Mouse (Mus musculus) heart, postnatal 0 days (tissue): Measurements from ENCODE around the gene Zfp704. TPM values are rescaled to one million over a fixed set of nuclear protein-coding genes. Genes with fewer than 3 reads are reported as not detected.

ENCODE experiments used
- ATAC-seq: fragments of 200-750 bp; cut with Nextera tagmentation; 2 replicates; pipeline ENCODE4 v1.8.0; 2017; ENCODE audit warnings: low read depth, moderate number of reproducible peaks, moderate library complexity; ENCODE audit not compliant: insufficient read depth
- DNase-seq: peaks from one replicate; pipeline ENCODE4 v3.0.0-alpha.2; 2016; ENCODE audit warnings: low spot score
- H3K27ac ChIP-seq: fragments of 300-500 bp; sonication (generic); 2 replicates; pipeline ENCODE4 v1.5.1; 2014; ENCODE audit warnings: low read depth, mild to moderate bottlenecking
- H3K27me3 ChIP-seq: fragments of 300-500 bp; sonication (generic); 2 replicates; pipeline ENCODE4 v1.6.1; 2014; ENCODE audit warnings: low read length, mixed read lengths; ENCODE audit not compliant: control insufficient read depth, insufficient read depth
- H3K36me3 ChIP-seq: fragments of 300-500 bp; sonication (generic); replicated peaks from 2 replicates; pipeline ENCODE4 v1.6.1; 2014; ENCODE audit warnings: low read length, mixed read lengths; ENCODE audit not compliant: control insufficient read depth, insufficient read depth
- H3K4me1 ChIP-seq: fragments of 300-500 bp; sonication (generic); 2 replicates; pipeline ENCODE4 v1.6.1; 2014; ENCODE audit warnings: antibody characterized with exemption; ENCODE audit not compliant: control insufficient read depth, insufficient read depth
- H3K4me2 ChIP-seq: fragments of 300-500 bp; sonication (generic); 2 replicates; pipeline ENCODE4 v1.6.1; 2014; ENCODE audit warnings: low read depth, mild to moderate bottlenecking, low read length, moderate library complexity
- H3K4me3 ChIP-seq: fragments of 300-500 bp; sonication (generic); 2 replicates; pipeline ENCODE4 v1.5.1; 2014; ENCODE audit warnings: low read depth, low read length
- H3K9ac ChIP-seq: fragments of 300-500 bp; sonication (generic); replicated peaks from 2 replicates; pipeline ENCODE4 v1.6.1; 2014; ENCODE audit warnings: low read depth, low read length, mixed read lengths
- H3K9me3 ChIP-seq: fragments of 300-500 bp; sonication (generic); replicated peaks from 2 replicates; pipeline ENCODE4 v1.6.1; 2016; ENCODE audit warnings: low read length; ENCODE audit not compliant: control insufficient read depth
- CTCF ChIP-seq: IDR thresholded peaks from 2 replicates; pipeline ENCODE4 v1.5.1; 2016; ENCODE audit warnings: antibody characterized with exemption, control low read depth, low read depth
- EP300 ChIP-seq: IDR thresholded peaks from 2 replicates; pipeline ENCODE4 v1.6.1; 2016; ENCODE audit warnings: antibody characterized with exemption, low read depth
- WGBS: fragments of 180-500 bp; shearing (Covaris S2); extraction: QIAGEN DNeasy Blood & Tissue Kit; methylation state at CpG from one replicate; pipeline ENCODE4 v1.1.7; 2014; 5-methylcytosine and 5-hydroxymethylcytosine counted together
- polyA plus RNA-seq: library from polyadenylated mRNA; unstranded; fragments of >200 nt; fragmentation: Nextera tagmentation; extraction: Ambion mirVana; gene quantifications from 2 replicates; pipeline ENCODE4 v1.2.1, GENCODE M21; 2015
- total RNA-seq: library from RNA; depleted of rRNA; stranded (reverse); fragments of >200 nt; gene quantifications from 2 replicates; pipeline ENCODE4 v1.2.3, GENCODE M21; 2014; ENCODE audit warnings: low replicate concordance

The Zfp704 gene
- total and polyA plus RNA-seq, 2 experiments from 2014 or later, result 3.5 to 15.8 TPM

- Histone ChIP-seq H3K9ac (no peak overlapping the region), H3K27ac (peak overlapping the region; percentile 15), H3K9me3 (no peaks in the 10 kb centered on the region), H3K4me3 (no peak overlapping the region), H3K27me3 (no peaks in the 10 kb centered on the region), H3K36me3 (no peaks in the 10 kb centered on the region), H3K4me1 (peaks cover 36% of the 10 kb centered on the region), H3K4me2 (peak overlapping the region; percentile 10)
- ATAC-seq, result peak; percentile 37; the same call in 1 of the 2 replicates
- DNase-seq, result peak; percentile 22
- 25% methylated on average over 15 of the region's 15 CpGs for WGBS
- no peak for TF ChIP-seq EP300
- TF ChIP-seq CTCF, result no peak
These were observed 62.8 kb downstream of the Zfp704 start for GRCm38 (mm10) chr3:9546882-9547620.

DNA sequence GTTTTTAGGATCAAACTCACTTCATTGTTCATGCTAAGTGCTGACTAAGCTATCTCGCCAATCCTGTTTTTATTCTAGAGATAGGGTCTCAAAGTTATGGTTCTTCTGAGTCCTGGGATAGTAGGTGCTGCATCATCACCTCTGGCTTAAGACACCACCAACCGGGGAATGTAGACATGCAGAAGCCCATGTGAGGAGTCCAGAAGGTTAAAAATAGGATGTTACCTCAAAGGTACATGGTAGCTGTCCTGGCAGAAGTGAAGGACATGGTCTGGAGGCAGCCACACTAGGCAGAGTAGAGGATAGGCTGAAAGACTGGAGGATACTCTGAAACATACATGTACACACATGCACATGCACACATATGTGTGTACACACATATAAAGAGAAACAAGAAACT, 65.5 kb downstream of the Zfp704 start:
- H3K27ac ChIP-seq, result no peak overlapping the region
- no peak overlapping the region for H3K9ac ChIP-seq
- H3K27me3 ChIP-seq, result no peaks in the 10 kb centered on the region
- H3K9me3 ChIP-seq, result no peaks in the 10 kb centered on the region
- ATAC-seq (no peak), DNase-seq (no peak)
- H3K4me3 ChIP-seq, result no peak overlapping the region
- WGBS, result 62% methylated on average over 2 of the region's 2 CpGs
- H3K4me2 ChIP-seq, result no peak overlapping the region
- peaks cover 23% of the 10 kb centered on the region for H3K4me1 ChIP-seq
- no peaks in the 10 kb centered on the region for H3K36me3 ChIP-seq
- no peak for TF ChIP-seq CTCF

- H3K27me3 ChIP-seq, result no peaks in the 10 kb centered on the region
- DNase-seq, result no peak
- TF ChIP-seq CTCF (no peak), EP300 (no peak)
- H3K4me3 ChIP-seq, result no peak overlapping the region
- H3K27ac ChIP-seq, result no peak overlapping the region
- no peak overlapping the region for H3K4me2 ChIP-seq
- WGBS, result 80% methylated on average over 5 of the region's 5 CpGs
- no peak overlapping the region for H3K9ac ChIP-seq
- no peak for ATAC-seq
- no peaks in the 10 kb centered on the region for H3K9me3 ChIP-seq
- H3K4me1 ChIP-seq, result peaks cover 23% of the 10 kb centered on the region
- H3K36me3 ChIP-seq, result no peaks in the 10 kb centered on the region
These were observed 66.0 kb downstream of the Zfp704 start for GRCm38 (mm10) chr3:9543916-9544315.

GRCm38 (mm10) chr3:9543463-9543862, 66.4 kb downstream of the Zfp704 start:
- Histone ChIP-seq H3K9me3 (no peaks in the 10 kb centered on the region), H3K36me3 (no peaks in the 10 kb centered on the region), H3K9ac (no peak overlapping the region), H3K27me3 (no peaks in the 10 kb centered on the region), H3K27ac (no peak overlapping the region), H3K4me1 (peaks cover 23% of the 10 kb centered on the region), H3K4me3 (no peak overlapping the region), H3K4me2 (no peak overlapping the region)
- TF ChIP-seq EP300 (no peak), CTCF (no peak)
- WGBS, result 80% methylated on average over 4 of the region's 4 CpGs
- ATAC-seq (no peak), DNase-seq (no peak)

DNA sequence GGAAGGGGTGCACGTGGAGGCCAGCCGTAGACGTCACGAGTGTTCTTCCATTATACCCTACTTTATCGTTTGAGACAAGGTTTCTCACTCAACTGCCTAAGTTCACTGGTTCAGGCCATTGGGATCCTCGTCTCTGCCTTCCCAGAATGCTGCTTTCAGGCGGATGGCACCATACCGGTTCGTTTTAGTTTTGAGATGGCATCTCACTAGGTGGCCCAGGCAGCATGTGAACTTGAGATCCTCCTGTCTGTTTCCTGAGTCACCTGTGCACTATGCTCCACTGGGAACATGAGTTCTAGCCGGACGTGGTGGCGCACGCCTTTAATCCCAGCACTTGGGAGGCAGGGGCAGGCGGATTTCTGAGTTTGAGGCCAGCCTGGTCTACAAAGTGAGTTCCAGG, 68.3 kb downstream of the Zfp704 start:
- no peak overlapping the region for H3K9ac ChIP-seq
- no peaks in the 10 kb centered on the region for H3K9me3 ChIP-seq
- H3K4me3 ChIP-seq, result no peak overlapping the region
- DNase-seq (no peak), ATAC-seq (no peak)
- no peak for TF ChIP-seq EP300
- no peak for TF ChIP-seq CTCF
- no peaks in the 10 kb centered on the region for H3K27me3 ChIP-seq
- 0 out of 2 replicates have a peak, but pooled peaks cover 5% of the 10 kb centered on the region for H3K4me1 ChIP-seq
- no peaks in the 10 kb centered on the region for H3K36me3 ChIP-seq
- no peak overlapping the region for H3K27ac ChIP-seq
- 90% methylated on average over 14 of the region's 14 CpGs for WGBS
- no peak overlapping the region for H3K4me2 ChIP-seq

GRCm38 (mm10) chr3:9538510-9538909, 71.4 kb downstream of the Zfp704 start:
- WGBS, result 96% methylated on average over 2 of the region's 2 CpGs
- no peak for TF ChIP-seq CTCF
- TF ChIP-seq EP300, result no peak
- H3K4me1 ChIP-seq, result no peaks in the 10 kb centered on the region
- no peak overlapping the region for H3K27ac ChIP-seq
- no peak overlapping the region for H3K9ac ChIP-seq
- no peaks in the 10 kb centered on the region for H3K36me3 ChIP-seq
- no peak overlapping the region for H3K4me2 ChIP-seq
- DNase-seq (no peak), ATAC-seq (no peak)
- H3K4me3 ChIP-seq, result no peak overlapping the region
- H3K9me3 ChIP-seq, result no peaks in the 10 kb centered on the region
- no peaks in the 10 kb centered on the region for H3K27me3 ChIP-seq
